Comparison of ENCODE assay signal across 17 mouse cellular contexts in the genomic region with DNA sequence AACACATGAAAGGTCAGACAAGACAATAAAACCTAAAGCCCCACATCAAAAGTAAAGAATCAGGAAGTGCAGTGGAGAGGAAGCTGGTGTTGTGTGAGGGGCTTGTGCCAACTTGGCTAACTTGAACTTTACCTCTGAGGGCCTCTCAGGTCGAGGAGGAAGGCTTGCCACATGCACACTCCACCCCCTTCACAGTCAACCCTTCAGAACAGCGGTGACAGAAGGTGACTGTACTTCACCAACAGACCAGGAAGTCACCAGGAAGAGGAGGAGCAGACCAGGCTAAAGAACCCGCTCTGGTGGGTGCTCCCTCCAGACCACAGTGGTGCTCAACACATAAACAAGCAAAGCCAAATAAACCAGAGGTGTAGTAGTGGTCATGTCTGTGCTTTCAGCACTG.
DNase-seq lines count a peak whose midpoint lies in the region; ATAC-seq and TF ChIP-seq lines count a peak whose summit lies in the region.
"Had no signal": no experiment of that assay in that cellular context is flagged by ENCODE, and none has a peak within 500 bp of the region (broad histone marks: within the 10 kb centered on the region; RNA-seq: fewer than 3 reads in every experiment).

No protein-coding gene starts in this region.

- 12% methylated on average over 3 of the region's 3 CpGs for WGBS in lung, postnatal 0 days
- 73% methylated on average over 3 of the region's 3 CpGs for WGBS in hindbrain, embryonic 16.5 days

- H3K9me3 ChIP-seq in lung, postnatal 0 days (ENCODE audit: low read length): no peaks in the 10 kb centered on the region
- no peaks in the 10 kb centered on the region for H3K9me3 ChIP-seq in hindbrain, embryonic 16.5 days (ENCODE audit: control insufficient read depth, low read length)
- H3K9me3 ChIP-seq: embryonic facial prominence, embryonic 10.5 days; forebrain, embryonic 10.5 days; midbrain, embryonic 15.5 days; stomach, embryonic 15.5 days had no signal

- H3K4me2 ChIP-seq in lung, postnatal 0 days (replicated peaks; ENCODE audit: low read depth, low read length): no peak overlapping the region
- no peak overlapping the region for H3K4me2 ChIP-seq in hindbrain, embryonic 16.5 days (ENCODE audit: low read length)
- H3K4me2 ChIP-seq: midbrain, embryonic 15.5 days; stomach, embryonic 15.5 days had no signal

- ATAC-seq in lung, postnatal 0 days: peak; percentile 83
- ATAC-seq in neutrophil, adult 5-6 weeks (ENCODE audit: extremely low read depth, insufficient number of reproducible peaks, low FRiP score, poor library complexity, severe bottlenecking): peak; percentile 30; the same call in 1 of the 2 replicates
- no peak for ATAC-seq in hindbrain, embryonic 16.5 days
- ATAC-seq: midbrain, embryonic 15.5 days had no signal

- H3K27ac ChIP-seq in brown adipose tissue, adult 24 weeks (replicated peaks; ENCODE audit: low read depth, low read length): 0 out of 2 replicates have a peak overlapping the region, but pooled peaks have one; percentile 5
- H3K27ac ChIP-seq in lung, postnatal 0 days (ENCODE audit: low read length): no peak overlapping the region
- H3K27ac ChIP-seq in hindbrain, embryonic 16.5 days (ENCODE audit: low read depth, low read length): no peak overlapping the region
- H3K27ac ChIP-seq: embryonic facial prominence, embryonic 10.5 days; forebrain, embryonic 10.5 days; midbrain, embryonic 15.5 days; stomach, embryonic 15.5 days had no signal

- no peak for TF ChIP-seq CTCF in lung, postnatal 0 days (IDR thresholded peaks at IDR 0.05)

- TF ChIP-seq EP300 in lung, postnatal 0 days (IDR thresholded peaks at IDR 0.05): no peak

- H3K9ac ChIP-seq in lung, postnatal 0 days (replicated peaks; ENCODE audit: low read depth): no peak overlapping the region
- no peak overlapping the region for H3K9ac ChIP-seq in hindbrain, embryonic 16.5 days (ENCODE audit: low read depth, low read length)
- H3K9ac ChIP-seq: midbrain, embryonic 15.5 days; stomach, embryonic 15.5 days had no signal

- peaks cover 3% of the 10 kb centered on the region; the same call in 1 of the 2 replicates for H3K4me1 ChIP-seq in brown adipose tissue, adult 24 weeks (ENCODE audit: control insufficient read depth, insufficient read depth, insufficient read length, low read length)
- no peaks in the 10 kb centered on the region for H3K4me1 ChIP-seq in lung, postnatal 0 days (ENCODE audit: insufficient read depth, low read depth, low read length)
- no peaks in the 10 kb centered on the region; the same call in 1 of the 2 replicates for H3K4me1 ChIP-seq in hindbrain, embryonic 16.5 days (ENCODE audit: control insufficient read depth, insufficient read depth, low read depth, low read length)
- H3K4me1 ChIP-seq: midbrain, embryonic 15.5 days had no signal

- H3K4me3 ChIP-seq in brown adipose tissue, adult 24 weeks (ENCODE audit: insufficient read depth, low read depth, low read length): no peak overlapping the region
- no peak overlapping the region for H3K4me3 ChIP-seq in lung, postnatal 0 days (ENCODE audit: low read depth, low read length)
- no peak overlapping the region for H3K4me3 ChIP-seq in hindbrain, embryonic 16.5 days (ENCODE audit: low read length)
- H3K4me3 ChIP-seq: embryonic facial prominence, embryonic 10.5 days; forebrain, embryonic 10.5 days; midbrain, embryonic 15.5 days; stomach, embryonic 15.5 days had no signal

- H3K27me3 ChIP-seq in lung, postnatal 0 days (replicated peaks; ENCODE audit: insufficient read depth, low read length): no peaks in the 10 kb centered on the region
- H3K27me3 ChIP-seq in hindbrain, embryonic 16.5 days (replicated peaks; ENCODE audit: control insufficient read depth, insufficient read depth, low read length): no peaks in the 10 kb centered on the region
- H3K27me3 ChIP-seq: midbrain, embryonic 15.5 days; stomach, embryonic 15.5 days had no signal

- DNase-seq in CD4-positive, CD25-positive, alpha-beta regulatory T cell, adult 2 months (ENCODE audit: low read depth, low spot score): peak; percentile 47
- peak; percentile 78 for DNase-seq in lung, postnatal 0 days (ENCODE audit: low spot score)
- no peak for DNase-seq in cerebellum, adult 11 months
- DNase-seq in frontal cortex, postnatal 25 days (ENCODE audit: low spot score in 2 of 2): no peak
- no peak for DNase-seq in gastrocnemius, adult 18-20 months (ENCODE audit: low spot score)
- DNase-seq: gastrocnemius, postnatal 14 days; heart, postnatal 14 days; kidney, adult 9 months; left cerebral cortex, postnatal 4 days; right cerebral cortex, postnatal 25 days had no signal

- H3K36me3 ChIP-seq in lung, postnatal 0 days (ENCODE audit: insufficient read depth, low read length): no peaks in the 10 kb centered on the region
- no peaks in the 10 kb centered on the region for H3K36me3 ChIP-seq in hindbrain, embryonic 16.5 days (ENCODE audit: control insufficient read depth, insufficient read depth, low read length)
- H3K36me3 ChIP-seq: embryonic facial prominence, embryonic 10.5 days; forebrain, embryonic 10.5 days; midbrain, embryonic 15.5 days; stomach, embryonic 15.5 days had no signal

Comparison
In these comparisons a context has a peak if more than half of its experiments do, and no peak if none do; other contexts are left out.
1. DNase-seq: peak in CD4-positive, CD25-positive, alpha-beta regulatory T cell, adult 2 months (single experiment) and lung, postnatal 0 days (single experiment); none in cerebellum, adult 11 months (single experiment), frontal cortex, postnatal 25 days (0 of 2) and gastrocnemius, adult 18-20 months (single experiment).